Mouse (Mus musculus): Measurements from ENCODE around the gene D1Pas1. TPM values are rescaled to one million over a fixed set of nuclear protein-coding genes. Genes with fewer than 3 reads are reported as not detected.
A peak's percentile ranks its signal among the peaks of the same experiment; 100 is the strongest.

Gene D1Pas1
- polyA plus RNA-seq (2012; rRNA removed): 0.08 TPM in 1 of 2 replicates, not detected in the other

GRCm38 (mm10) chr1:186967201-186967812 lies at the start of gene D1Pas1:
Gene D1Pas1 (plus strand): TSS chr1:186967416.
- H3K4me1 ChIP-seq (ENCODE audit: control insufficient read depth, insufficient read depth, low read length): no peaks in the 10 kb centered on the region
- TF ChIP-seq CTCF (IDR thresholded peaks at IDR 0.05; ENCODE audit: borderline replicate concordance, insufficient read depth, low read depth, low read length) (no peak), POLR2A (IDR thresholded peaks at IDR 0.05; ENCODE audit: borderline replicate concordance, insufficient read depth, low read length) (no peak)
- H3K27ac ChIP-seq (ENCODE audit: insufficient read depth, low read length): no peak within 1 kb of the TSS
- no peak for DNase-seq
- H3K27me3 ChIP-seq (ENCODE audit: control insufficient read depth, insufficient read depth, low read length): no peaks in the 10 kb centered on the region
- no peak within 1 kb of the TSS for H3K4me3 ChIP-seq (replicated peaks; ENCODE audit: insufficient read depth, low read depth, low read length)
- 81% methylated on average over 53 of the region's 53 CpGs for WGBS

GRCm38 (mm10) chr1:186922489-186923370 lies 44.5 kb upstream of the D1Pas1 start:
- Histone ChIP-seq H3K4me3 (replicated peaks; ENCODE audit: insufficient read depth, low read depth, low read length) (no peak overlapping the region), H3K27me3 (ENCODE audit: control insufficient read depth, insufficient read depth, low read length) (no peaks in the 10 kb centered on the region), H3K4me1 (ENCODE audit: control insufficient read depth, insufficient read depth, low read length) (no peaks in the 10 kb centered on the region), H3K27ac (ENCODE audit: insufficient read depth, low read length) (no peak overlapping the region)
- 81% methylated on average over 17 of the region's 17 CpGs for WGBS
- no peak for DNase-seq
- TF ChIP-seq CTCF (IDR thresholded peaks at IDR 0.05; ENCODE audit: borderline replicate concordance, insufficient read depth, low read depth, low read length): no peak
- no peak for TF ChIP-seq POLR2A (IDR thresholded peaks at IDR 0.05; ENCODE audit: borderline replicate concordance, insufficient read depth, low read length)

- no peak overlapping the region for H3K27ac ChIP-seq (ENCODE audit: insufficient read depth, low read length)
- no peaks in the 10 kb centered on the region for H3K27me3 ChIP-seq (ENCODE audit: control insufficient read depth, insufficient read depth, low read length)
- no peak for TF ChIP-seq POLR2A (IDR thresholded peaks at IDR 0.05; ENCODE audit: borderline replicate concordance, insufficient read depth, low read length)
- no peak for TF ChIP-seq CTCF (IDR thresholded peaks at IDR 0.05; ENCODE audit: borderline replicate concordance, insufficient read depth, low read depth, low read length)
- 12% methylated on average over 12 of the region's 12 CpGs for WGBS
- DNase-seq: peak in 1 of 2 experiments; percentile 25
- no peak overlapping the region for H3K4me3 ChIP-seq (replicated peaks; ENCODE audit: insufficient read depth, low read depth, low read length)
- H3K4me1 ChIP-seq (ENCODE audit: control insufficient read depth, insufficient read depth, low read length): no peaks in the 10 kb centered on the region
Observed at GRCm38 (mm10) chr1:186924027-186924426, 43.2 kb upstream of the D1Pas1 start.

- no peak for DNase-seq
- H3K4me3 ChIP-seq (replicated peaks; ENCODE audit: insufficient read depth, low read depth, low read length): no peak overlapping the region
- H3K27ac ChIP-seq (ENCODE audit: insufficient read depth, low read length): no peak overlapping the region
- no peaks in the 10 kb centered on the region for H3K4me1 ChIP-seq (ENCODE audit: control insufficient read depth, insufficient read depth, low read length)
- TF ChIP-seq POLR2A (IDR thresholded peaks at IDR 0.05; ENCODE audit: borderline replicate concordance, insufficient read depth, low read length) (no peak), CTCF (IDR thresholded peaks at IDR 0.05; ENCODE audit: borderline replicate concordance, insufficient read depth, low read depth, low read length) (no peak)
- WGBS: 35% methylated on average over 9 of the region's 9 CpGs
- H3K27me3 ChIP-seq (ENCODE audit: control insufficient read depth, insufficient read depth, low read length): no peaks in the 10 kb centered on the region
Observed at GRCm38 (mm10) chr1:186925411-186925810, 41.8 kb upstream of the D1Pas1 start.

GRCm38 (mm10) chr1:186926316-186926949 lies 40.8 kb upstream of the D1Pas1 start:
- Histone ChIP-seq H3K27me3 (ENCODE audit: control insufficient read depth, insufficient read depth, low read length) (no peaks in the 10 kb centered on the region), H3K4me3 (replicated peaks; ENCODE audit: insufficient read depth, low read depth, low read length) (no peak overlapping the region), H3K27ac (ENCODE audit: insufficient read depth, low read length) (no peak overlapping the region), H3K4me1 (ENCODE audit: control insufficient read depth, insufficient read depth, low read length) (no peaks in the 10 kb centered on the region)
- 73% methylated on average over 8 of the region's 8 CpGs for WGBS
- no peak for DNase-seq
- TF ChIP-seq CTCF (IDR thresholded peaks at IDR 0.05; ENCODE audit: borderline replicate concordance, insufficient read depth, low read depth, low read length) (no peak), POLR2A (IDR thresholded peaks at IDR 0.05; ENCODE audit: borderline replicate concordance, insufficient read depth, low read length) (no peak)

GRCm38 (mm10) chr1:186926950-186927316 lies 40.3 kb upstream of the D1Pas1 start:
- TF ChIP-seq POLR2A (IDR thresholded peaks at IDR 0.05; ENCODE audit: borderline replicate concordance, insufficient read depth, low read length): no peak
- TF ChIP-seq CTCF (IDR thresholded peaks at IDR 0.05; ENCODE audit: borderline replicate concordance, insufficient read depth, low read depth, low read length): no peak
- H3K27ac ChIP-seq (ENCODE audit: insufficient read depth, low read length): no peak overlapping the region
- no peak overlapping the region for H3K4me3 ChIP-seq (replicated peaks; ENCODE audit: insufficient read depth, low read depth, low read length)
- H3K4me1 ChIP-seq (ENCODE audit: control insufficient read depth, insufficient read depth, low read length): no peaks in the 10 kb centered on the region
- WGBS: 70% methylated on average over 6 of the region's 6 CpGs
- DNase-seq: no peak
- no peaks in the 10 kb centered on the region for H3K27me3 ChIP-seq (ENCODE audit: control insufficient read depth, insufficient read depth, low read length)

GRCm38 (mm10) chr1:186927494-186927893 lies 39.7 kb upstream of the D1Pas1 start:
- WGBS: 75% methylated on average over 4 of the region's 4 CpGs
- no peaks in the 10 kb centered on the region for H3K4me1 ChIP-seq (ENCODE audit: control insufficient read depth, insufficient read depth, low read length)
- no peaks in the 10 kb centered on the region for H3K27me3 ChIP-seq (ENCODE audit: control insufficient read depth, insufficient read depth, low read length)
- DNase-seq: no peak
- H3K27ac ChIP-seq (ENCODE audit: insufficient read depth, low read length): no peak overlapping the region
- no peak overlapping the region for H3K4me3 ChIP-seq (replicated peaks; ENCODE audit: insufficient read depth, low read depth, low read length)
- TF ChIP-seq POLR2A (IDR thresholded peaks at IDR 0.05; ENCODE audit: borderline replicate concordance, insufficient read depth, low read length) (no peak), CTCF (IDR thresholded peaks at IDR 0.05; ENCODE audit: borderline replicate concordance, insufficient read depth, low read depth, low read length) (no peak)

All from cerebellum, adult 2 months (tissue).